Mouse (Mus musculus) embryo, embryonic 10.5 days (tissue): ENCODE measurements at regions not wholly inside any gene's neighbourhood (a gene's known extent, or its start where the extent isn't known, plus 50 kb on each side); places are given as distances from the start of the nearest gene placed in this dataset.

Experiments
- DNase-seq: peaks from one replicate; pipeline ENCODE4 v3.0.0-alpha.2; 2015; ENCODE audit warnings: low spot score

DNA sequence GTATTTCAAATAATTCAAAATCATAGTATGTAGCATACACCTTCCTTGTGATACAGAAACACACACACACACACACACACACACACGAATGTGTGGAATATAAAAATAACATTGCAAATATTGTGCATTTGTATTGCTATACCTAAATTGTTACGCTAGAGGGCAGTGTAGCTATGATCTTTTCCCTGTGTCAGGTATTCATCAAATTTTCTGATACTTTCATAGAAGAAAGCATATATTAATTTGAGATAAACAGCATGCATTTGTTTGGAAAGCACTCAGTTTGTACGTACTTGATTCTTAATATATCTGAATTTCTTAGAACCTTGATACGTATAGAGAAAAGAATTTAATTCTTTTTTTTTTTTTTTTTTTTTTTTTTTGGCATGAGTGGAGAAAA lies 1700.9 kb upstream of the Sel1l start:
- DNase-seq: peak; percentile 60

DNA sequence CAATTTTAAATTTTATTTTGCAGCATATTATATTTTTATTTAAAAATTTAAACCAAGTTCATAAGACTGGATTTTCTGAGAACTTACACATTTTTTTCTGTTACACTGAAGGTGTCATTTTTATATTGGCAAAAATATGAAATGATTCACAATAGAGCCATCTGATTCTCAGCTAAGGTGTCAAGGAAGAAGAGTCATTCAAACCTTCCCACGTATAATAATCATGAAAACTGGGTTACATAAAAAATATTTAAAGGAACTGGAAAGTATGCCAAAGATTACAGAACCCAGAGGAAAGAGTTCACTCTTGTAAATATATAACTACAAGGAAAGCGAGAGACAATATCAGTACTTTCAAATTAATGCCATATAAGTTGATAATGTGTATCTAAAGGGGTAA lies 1674.5 kb upstream of the Sel1l start:
- no peak for DNase-seq

DNA sequence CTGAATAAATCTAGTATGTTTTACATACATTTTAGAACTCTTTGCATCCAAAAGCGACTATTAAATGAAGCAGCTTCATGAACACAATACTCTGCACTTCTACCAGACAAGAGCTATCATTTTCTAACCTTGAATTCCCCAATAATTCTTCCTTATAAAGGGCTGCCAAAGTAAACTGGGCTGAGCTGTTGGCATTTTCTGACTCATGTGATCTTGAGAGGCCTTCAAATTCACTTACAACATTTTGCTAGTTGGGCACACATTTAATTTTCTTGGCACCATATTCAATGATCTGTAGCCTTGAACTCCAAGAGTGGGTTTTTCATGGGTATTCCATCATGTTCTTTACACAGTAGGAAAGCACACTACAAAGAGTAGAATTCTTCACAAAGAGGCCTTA lies 1637.4 kb upstream of the Sel1l start:
- DNase-seq: no peak

DNA sequence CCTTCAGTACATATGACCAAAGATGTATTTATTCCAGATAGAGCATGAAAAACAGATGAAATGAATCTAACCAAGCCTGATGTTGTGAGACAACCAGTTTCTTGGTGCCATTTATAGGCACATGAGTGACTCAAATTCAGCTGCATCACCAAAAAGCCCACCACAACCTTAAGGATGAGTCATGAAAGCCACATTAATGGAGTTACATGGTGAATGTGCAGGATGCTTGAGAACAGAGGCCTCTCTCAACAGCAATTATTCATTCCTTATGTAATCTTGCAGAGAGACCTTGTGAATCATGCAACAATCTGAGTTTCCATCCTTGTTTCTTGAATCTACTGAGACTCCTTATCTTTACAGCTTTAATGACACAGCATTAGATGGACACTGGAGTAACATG lies 1613.1 kb upstream of the Sel1l start:
- no peak for DNase-seq

DNA sequence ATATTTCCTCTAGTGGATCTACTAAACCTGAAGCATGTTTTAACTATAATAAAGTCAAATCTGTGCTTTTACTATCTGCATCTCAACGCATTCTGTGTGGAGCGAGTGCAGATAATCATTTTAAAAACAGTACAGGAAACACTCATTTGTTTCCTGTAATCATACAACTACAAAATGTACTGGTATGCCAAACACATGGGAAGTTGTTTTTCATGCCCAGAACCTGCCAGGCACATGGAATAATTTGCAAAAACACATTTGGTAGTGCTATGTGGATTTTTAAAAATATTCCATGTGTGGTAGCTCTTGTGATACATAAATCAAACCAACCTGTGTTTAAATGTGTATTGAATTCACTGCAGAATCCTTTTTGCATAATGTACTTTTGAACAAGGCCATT lies 1600.5 kb upstream of the Sel1l start:
- DNase-seq: no peak

DNA sequence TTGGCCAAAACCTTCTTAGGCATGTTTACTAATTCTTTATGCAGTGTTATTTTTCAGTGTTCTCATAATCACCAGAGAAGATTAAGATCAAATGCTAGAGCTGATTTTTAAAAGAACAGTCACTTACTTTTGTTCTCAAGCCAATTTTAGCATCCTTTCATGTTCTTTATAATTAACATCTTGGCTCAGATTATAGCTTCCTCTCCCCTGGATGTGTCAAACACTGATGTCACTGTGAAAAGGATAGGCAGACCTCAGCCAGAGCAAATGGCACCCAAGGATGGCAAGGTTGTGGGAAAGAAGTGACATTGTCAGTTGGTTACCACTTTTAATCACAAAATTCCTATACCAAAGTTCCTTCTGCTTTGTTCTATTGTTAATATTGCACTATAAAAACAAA lies 1580.3 kb upstream of the Sel1l start:
- no peak for DNase-seq

DNA sequence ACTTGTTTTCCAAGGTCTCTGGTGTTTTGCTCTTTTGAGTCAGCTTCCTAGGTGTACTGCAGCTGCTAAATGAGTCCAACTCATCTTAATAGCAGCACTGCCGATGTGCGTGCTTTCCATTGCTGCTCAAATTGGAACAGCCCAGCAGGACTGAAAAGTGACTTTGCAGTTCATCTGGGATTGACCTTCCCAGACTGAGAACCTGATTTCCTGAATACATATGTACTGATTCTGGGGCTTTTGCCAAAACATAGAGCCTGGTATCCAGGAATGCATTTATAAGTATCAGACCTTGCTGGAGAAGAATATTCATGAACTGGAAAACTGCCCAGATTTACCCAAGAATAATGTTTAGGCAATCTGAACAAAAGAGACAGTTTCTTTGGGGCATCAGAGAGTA lies 1579.0 kb upstream of the Sel1l start:
- no peak for DNase-seq

DNA sequence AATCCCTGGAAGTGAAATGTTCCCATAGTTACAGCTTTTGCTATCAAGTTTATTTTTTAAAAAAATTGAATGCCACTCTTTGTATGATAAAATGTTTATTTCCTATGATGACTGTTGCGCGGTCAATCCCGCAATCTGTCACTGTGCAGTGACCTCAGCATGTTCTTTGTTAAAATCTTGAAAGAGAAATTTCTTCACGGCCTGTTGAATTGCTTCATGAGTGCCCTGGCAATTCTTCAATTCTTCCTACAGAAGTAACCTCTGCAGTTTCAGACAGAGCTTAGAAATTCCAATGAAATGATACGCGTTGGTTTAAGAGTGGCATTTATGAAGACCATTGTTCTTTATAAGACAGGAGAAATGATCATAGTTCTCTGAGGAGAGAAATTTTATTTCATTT lies 1567.4 kb upstream of the Sel1l start:
- DNase-seq: peak; percentile 6

DNA sequence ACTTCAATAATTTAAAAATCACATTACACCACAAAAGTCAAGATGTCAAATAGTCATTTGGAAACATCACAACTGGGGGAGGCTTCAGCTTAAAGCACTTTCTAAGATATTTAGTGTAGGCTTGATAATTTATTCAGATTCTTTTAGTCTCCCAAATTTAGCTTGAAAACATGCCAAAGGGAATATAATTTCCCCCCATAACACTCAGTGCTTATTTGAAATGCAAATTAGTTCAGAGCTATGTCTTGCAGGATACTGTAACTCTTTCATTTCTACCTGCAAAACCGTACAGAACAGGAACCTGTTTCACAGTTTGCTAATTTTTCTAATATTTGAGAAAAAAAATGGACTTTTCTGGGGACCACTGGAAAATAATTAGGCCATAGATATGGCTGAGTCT lies 1566.8 kb upstream of the Sel1l start:
- DNase-seq: no peak

DNA sequence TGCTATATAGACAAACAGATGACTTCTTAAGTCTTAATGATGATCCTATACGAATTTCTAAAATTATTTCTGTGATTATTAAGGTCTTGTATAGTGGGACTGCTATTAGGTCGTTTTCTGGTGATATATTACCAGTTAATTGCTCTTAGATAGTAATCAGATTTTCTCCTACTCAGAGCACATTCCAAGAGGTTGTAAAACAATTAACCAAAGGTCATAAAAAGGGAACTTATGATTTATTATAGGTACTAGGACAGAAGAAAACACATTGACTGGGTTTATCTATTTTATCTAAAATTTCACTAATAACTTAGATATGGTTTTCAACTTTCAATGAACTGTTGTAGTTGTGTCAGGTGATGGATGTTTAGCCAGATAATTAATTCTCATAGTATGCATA lies 1536.6 kb upstream of the Sel1l start:
- DNase-seq: no peak

DNA sequence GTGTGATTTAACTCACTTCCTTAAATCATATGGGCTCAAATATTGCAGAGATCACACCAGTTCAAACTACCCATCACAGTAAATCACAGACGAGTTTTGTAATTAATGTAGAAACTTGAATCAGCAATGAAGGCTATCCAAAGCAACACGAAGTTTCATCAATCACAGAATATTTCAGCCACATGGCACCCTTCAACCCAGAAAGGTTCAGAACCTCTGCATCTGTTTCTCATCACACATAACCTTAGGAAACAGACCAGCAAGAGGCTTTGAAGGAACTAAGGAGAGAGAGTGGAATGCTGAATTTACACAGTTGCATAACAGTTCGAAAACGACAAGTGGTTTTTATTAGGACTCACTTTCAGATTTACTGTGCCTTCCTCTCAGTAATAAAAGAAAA lies 1494.0 kb upstream of the Sel1l start:
- peak; percentile 77 for DNase-seq

DNA sequence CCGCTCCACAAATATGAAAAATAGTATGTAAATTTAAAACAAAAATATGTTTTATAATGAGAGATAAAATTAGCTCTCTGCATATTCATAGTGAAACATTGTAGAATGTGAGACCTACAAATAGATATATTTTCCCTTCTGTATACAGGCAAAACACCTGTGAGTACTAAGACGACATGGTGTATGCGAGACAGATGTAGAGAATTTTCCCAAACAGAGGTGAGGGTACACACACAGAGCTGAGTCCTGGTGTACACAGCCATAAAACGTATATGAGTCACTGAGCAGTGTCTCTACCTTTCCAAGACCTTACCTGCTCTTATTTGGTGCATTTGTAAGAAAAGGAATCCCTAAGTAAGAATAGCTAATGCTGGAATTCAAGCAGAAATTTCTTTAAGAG lies 1493.6 kb upstream of the Sel1l start:
- DNase-seq: no peak

DNA sequence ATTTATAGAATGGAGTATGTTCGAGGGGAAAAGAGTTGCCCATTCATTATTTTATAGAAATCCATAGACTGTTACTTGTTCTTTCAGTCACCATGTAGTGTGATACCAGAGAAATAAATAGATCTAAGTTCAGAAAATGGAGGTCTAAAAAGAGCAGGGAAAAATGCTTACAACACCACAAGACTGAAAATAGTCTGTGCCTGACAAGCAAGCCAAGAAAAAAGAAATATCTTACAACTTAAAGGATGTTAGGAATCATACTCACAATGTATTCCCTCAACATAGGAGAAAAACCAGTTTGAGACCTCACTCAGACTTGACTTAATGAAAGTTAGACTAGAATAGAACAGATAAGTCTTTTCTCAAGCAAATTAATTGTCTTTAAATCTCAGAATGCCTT lies 1486.6 kb upstream of the Sel1l start:
- DNase-seq: no peak

DNA sequence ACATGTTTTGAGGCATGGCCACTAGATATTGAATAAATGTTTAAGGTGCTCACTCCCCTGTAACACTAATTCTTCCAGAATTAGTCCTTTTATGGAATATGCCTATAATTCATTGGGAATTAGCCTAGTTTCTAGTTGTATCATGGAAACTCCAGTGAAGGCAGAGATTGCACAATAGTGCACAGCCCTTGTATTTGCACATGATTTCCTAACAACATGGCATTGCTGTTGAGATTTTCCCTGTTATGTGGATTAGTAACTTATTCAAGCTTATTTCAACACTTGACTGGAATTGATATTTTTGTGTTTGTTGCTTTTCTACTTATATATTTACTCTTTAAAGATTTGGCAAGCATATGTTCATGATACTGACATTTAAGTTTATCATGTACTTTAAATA lies 1463.3 kb upstream of the Sel1l start:
- no peak for DNase-seq

DNA sequence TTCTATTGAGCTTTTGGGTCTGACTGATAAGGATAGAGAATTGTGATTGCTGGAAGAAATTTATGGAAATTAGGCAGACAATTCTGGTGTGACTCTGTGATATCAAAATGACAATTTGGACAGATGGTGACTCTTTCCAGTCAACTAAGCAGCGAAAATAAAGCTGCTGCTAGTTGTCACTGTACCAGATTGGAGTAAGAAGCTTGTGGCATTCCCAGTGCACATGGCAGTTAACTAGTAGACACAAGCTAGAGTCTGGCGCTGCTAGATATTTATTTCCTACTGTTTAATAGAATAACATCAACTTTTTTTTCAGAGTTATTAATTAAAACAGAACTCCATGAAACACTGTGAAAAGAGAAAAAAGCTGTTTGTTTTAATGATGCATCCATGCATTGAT lies 1432.9 kb upstream of the Sel1l start:
- DNase-seq: no peak

DNA sequence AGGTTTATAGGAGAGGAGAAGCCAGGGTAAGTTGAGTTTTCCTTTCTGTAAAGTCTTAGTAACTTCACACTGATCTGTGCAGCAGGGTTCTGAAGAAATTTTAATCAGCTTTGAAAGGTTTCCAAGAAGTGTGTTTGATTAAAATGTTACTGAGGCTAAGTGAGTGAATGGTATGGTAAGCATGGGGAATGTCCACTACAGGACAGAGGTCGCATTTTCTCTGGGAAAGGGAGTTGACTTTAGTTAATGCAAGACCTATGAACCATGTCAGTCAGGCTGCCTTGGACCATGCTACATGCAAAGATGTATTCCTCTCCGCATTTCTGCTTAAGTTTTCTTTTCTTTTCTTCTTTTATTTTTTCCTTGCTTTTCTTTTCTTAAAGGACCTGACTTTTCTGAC lies 1424.7 kb upstream of the Sel1l start:
- DNase-seq: no peak

DNA sequence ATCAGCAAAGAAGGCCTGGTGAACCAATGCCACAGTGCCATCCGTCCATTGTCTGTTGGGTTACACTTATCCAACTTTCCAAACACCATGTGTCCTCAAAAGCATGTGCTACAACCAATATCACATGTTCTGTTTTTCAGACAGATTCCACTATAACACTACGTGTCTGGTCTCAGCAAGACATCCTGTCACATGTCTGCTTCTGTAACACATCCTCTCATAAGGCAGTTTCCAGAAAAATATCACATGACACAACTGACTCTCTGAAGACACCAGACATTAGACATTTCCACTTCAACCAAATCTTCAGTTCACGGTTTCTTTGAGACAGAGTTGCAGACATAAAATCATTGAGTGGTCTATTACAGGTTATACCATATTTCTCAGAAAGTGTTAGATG lies 1381.3 kb upstream of the Sel1l start:
- DNase-seq: no peak

DNA sequence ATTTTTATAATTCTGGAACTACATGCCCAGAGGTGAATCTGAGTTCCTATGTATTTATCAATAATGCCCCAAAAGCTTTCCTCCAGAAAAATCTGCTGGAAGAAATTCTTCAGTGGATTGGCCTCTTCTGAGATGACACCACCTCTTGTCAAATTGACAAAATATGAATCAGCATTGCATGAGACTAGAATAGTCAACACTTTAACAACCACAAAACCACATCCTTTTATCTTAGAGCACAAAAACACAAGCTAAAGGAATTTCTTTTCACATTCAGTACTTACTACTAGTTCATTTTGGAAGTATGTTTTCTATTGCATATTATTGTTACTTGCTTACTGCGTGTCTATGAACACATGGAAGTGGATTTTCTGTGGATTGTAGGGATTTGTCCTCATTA lies 1377.9 kb upstream of the Sel1l start:
- no peak for DNase-seq

DNA sequence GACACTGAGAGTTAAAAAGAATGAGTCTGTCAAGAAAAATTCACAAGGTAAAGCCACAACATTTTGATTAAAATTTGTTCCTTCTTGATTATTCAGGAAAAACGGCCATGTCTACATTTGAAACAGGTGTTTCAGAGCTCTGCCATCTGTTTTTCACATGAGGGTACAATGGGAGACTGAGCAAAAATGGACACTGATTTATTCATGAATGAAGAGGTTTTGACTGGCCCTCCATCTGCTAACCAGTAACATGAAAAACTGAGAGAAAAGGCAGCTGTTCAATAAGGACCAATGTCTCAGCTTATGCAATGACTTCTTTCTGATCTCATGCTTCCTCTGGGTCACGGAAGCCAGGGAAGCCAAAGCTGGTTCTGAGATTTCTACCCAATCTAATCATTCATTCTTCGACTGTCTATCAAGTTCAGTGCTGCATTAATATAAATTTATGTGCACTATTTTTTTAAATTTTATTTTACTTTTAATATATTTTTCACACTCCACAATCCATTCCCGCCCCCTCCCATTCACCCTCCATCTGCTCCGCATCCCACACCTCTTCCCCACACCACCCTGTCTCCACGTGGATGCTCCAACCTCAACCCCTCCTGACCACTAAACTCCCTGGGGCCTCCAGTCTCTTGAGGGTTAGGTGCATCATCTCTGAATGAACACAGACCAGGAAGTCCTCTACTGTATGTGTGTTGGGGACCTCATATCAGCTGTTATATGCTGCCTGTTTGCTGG lies 1372.4 kb upstream of the Sel1l start:
- DNase-seq: peak; percentile 32

DNA sequence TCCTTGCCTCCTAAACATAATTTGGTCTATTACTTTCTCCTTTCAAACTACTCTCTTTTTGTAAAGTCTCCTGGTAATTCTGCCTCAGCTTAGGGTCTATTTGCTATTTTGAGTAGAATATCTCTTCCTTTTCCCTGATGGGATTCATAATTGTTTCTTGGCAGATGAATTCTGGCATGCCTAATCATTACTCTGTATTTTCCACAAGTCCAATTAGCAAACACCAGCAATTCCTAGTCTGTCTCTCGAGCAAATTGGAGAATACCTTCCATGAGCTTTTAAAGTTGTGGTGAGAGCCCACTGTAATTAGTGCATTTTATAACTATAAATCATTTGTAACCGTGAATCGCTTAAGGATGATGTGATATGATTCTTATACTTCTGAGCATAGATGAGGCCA lies 1358.6 kb upstream of the Sel1l start:
- DNase-seq: no peak

DNA sequence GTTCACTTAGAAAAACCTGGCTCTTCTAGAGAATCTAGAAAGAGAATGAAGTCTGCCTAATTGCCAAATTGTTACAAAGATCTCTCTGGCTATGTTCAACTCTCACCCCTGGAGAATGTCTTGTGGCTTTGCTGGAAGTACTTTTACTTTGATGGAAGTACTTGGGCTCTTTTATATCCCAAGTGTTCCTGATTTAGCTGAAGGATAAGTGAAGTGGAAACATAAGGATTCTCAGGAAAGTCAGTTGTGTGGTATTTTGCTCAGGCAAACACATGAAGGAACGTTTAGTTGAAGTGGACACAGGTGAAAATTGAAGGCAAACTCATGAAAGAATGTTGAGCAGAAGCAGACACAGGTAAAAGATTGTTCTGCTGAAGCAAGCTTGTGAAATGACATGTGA lies 1340.0 kb upstream of the Sel1l start:
- no peak for DNase-seq

DNA sequence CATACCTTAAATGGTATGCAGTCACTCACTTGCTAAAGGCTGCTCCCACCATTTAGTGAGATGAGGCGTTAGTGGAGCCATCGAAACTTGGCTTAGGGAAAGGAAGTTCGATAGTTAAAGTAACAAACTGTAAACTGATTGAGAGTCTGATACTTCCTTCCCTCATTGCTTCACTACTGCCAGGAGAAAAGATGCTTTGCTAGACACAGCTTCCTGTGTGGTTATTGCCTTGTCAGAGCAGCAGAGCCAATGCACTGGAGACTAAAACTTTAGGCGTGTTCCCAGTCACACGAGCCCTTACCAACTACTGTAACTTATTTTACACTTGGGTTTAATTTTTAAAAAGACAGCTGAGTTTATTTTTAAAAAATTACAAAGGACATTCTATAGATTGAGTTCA lies 1324.8 kb upstream of the Sel1l start:
- no peak for DNase-seq

DNA sequence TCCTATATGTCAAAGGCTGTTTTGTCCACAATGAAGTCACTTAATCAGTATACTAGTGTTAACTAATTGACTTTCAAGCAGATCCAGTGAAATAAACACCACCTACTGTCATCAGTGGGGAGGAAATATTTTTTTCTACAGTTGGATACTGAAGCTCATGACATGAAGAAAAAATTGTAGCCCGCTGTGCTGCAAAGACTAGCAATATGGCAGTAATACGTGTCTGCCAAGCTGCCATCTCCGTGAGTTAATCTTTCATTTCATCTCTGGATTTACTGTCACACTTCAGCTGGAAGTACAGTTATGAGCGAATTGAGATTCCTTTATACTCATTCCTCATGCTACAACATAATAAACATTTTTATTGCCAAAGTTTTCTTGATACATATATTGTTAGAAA lies 1311.3 kb upstream of the Sel1l start:
- no peak for DNase-seq

DNA sequence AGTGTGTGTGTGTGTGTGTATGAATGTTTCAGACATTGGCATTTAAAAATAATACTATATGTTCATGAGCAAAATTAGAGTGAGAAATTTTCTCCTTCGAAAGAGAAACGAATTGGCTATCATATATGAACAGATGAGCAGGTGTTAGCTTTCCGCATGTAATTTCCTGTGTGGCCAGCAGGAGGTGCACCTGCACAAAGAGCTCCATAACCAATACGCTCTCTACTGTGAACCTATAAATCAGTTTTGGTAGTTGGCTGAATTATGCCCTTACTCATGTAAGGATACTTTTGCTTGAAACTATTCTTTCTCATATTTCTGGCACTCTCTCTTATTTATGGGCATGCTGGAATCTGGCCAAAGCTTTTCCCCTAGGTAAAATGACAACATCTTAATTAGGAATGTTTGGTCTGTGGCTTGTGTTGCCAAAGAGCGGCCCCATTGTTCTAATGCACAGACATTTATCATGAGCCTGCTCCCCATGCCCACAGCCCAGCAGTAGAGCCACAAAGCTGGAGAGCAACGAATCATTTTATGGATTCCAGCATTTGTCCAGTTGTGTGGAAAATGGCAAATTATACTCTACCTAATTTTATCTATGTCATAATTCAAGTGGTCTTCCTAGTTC lies 1303.8 kb upstream of the Sel1l start:
- DNase-seq: peak; percentile 71
